In genomic region chr12:8916378-8916777, GRCm38 (mm10) we compare ENCODE assay signal across 8 mouse cellular contexts. TPM values are rescaled to one million over a fixed set of nuclear protein-coding genes. Genes with fewer than 3 reads are reported as not detected.
DNase-seq lines count a peak whose midpoint lies in the region; ATAC-seq and TF ChIP-seq lines count a peak whose summit lies in the region.

No protein-coding gene starts in this region.

- no peak overlapping the region for H3K9ac ChIP-seq in heart, adult 2 months (ENCODE audit: low read depth, low read length)
- peak overlapping the region; percentile 14 for H3K9ac ChIP-seq in kidney, embryonic 16.5 days (replicated peaks; ENCODE audit: low read length)

- no peak for TF ChIP-seq EP300 in heart, adult 2 months (IDR thresholded peaks at IDR 0.05; ENCODE audit: insufficient read depth, low read depth, low read length)

- H3K36me3 ChIP-seq in heart, adult 2 months (ENCODE audit: control insufficient read depth, insufficient read depth, low read length), result no peaks in the 10 kb centered on the region
- H3K36me3 ChIP-seq in kidney, embryonic 16.5 days (ENCODE audit: insufficient read depth, low read length), result no peaks in the 10 kb centered on the region

- no peaks in the 10 kb centered on the region for H3K9me3 ChIP-seq in kidney, embryonic 16.5 days (ENCODE audit: low read length)

- peaks cover 5% of the 10 kb centered on the region for H3K4me1 ChIP-seq in heart, adult 2 months (ENCODE audit: control insufficient read depth, insufficient read depth, low read length)
- peaks cover 52% of the 10 kb centered on the region for H3K4me1 ChIP-seq in kidney, embryonic 16.5 days (ENCODE audit: insufficient read depth, low read length)

- no peak for ATAC-seq in kidney, embryonic 16.5 days (ENCODE audit: low FRiP score, low TSS enrichment)
- no peak for ATAC-seq in activated CD4-positive, CD25-positive, alpha-beta regulatory T cell, adult 4 months

- H3K27me3 ChIP-seq in heart, adult 2 months (ENCODE audit: control insufficient read depth, insufficient read depth, low read length), result no peaks in the 10 kb centered on the region
- H3K27me3 ChIP-seq in kidney, embryonic 16.5 days (ENCODE audit: insufficient read depth, low read length), result no peaks in the 10 kb centered on the region

- TF ChIP-seq CTCF in heart, adult 2 months (IDR thresholded peaks at IDR 0.05), result no peak

- DNase-seq in lung, adult 18-20 months, result peak; percentile 58 to 69
- no peak for DNase-seq in lung, postnatal 36 days
- peak; percentile 53 to 68 for DNase-seq in cerebellum, postnatal 14 days
- peak; percentile 66 to 69 for DNase-seq in heart, adult 2 months
- DNase-seq in neural tube, embryonic 10.5 days (ENCODE audit: extremely low spot score, low spot score), result peak; percentile 35
- no peak for DNase-seq in spleen, postnatal 4 days (ENCODE audit: low spot score in 2 of 2)

- H3K27ac ChIP-seq in heart, adult 2 months, result no peak overlapping the region; the same call in 1 of the 2 replicates
- H3K27ac ChIP-seq in kidney, embryonic 16.5 days (ENCODE audit: low read length), result peak overlapping the region; percentile 78

- H3K4me2 ChIP-seq in kidney, embryonic 16.5 days (replicated peaks; ENCODE audit: low read depth, low read length), result no peak overlapping the region

- no peaks in the 10 kb centered on the region for H3K79me2 ChIP-seq in heart, adult 2 months (replicated peaks; ENCODE audit: control insufficient read depth, insufficient read depth, low read length)

- WGBS in heart, adult 2 months, result 46% methylated on average over 5 of the region's 5 CpGs
- WGBS in kidney, embryonic 16.5 days, result 53% methylated on average over 5 of the region's 5 CpGs

- no peak for TF ChIP-seq POLR2A in heart, adult 2 months (IDR thresholded peaks at IDR 0.05; ENCODE audit: insufficient read depth, low read depth, low read length)

- intact Hi-C loops in heart, adult 2 months (cut with DNase I), result no loop called here

- no peak overlapping the region for H3K4me3 ChIP-seq in heart, adult 2 months
- H3K4me3 ChIP-seq in kidney, embryonic 16.5 days (ENCODE audit: low read length), result no peak overlapping the region

RNA-seq across cellular contexts. Expression of gene Laptm4a, which starts 5.1 kb away (rescaled TPM):
- total RNA-seq in heart, adult 2 months (2021), result 100 to 1,000 TPM; 366 to 372 TPM
- 314 and 519 TPM in 2 replicates for polyA plus RNA-seq in heart, adult 2 months (2012; rRNA removed)
- 327 and 343 TPM in 2 replicates for polyA plus RNA-seq in kidney, embryonic 16.5 days (2015; fragmentation: Nextera tagmentation; extraction: Ambion mirVana)
- polyA plus RNA-seq in activated CD4-positive, CD25-positive, alpha-beta regulatory T cell, adult 4 months (2017; shearing (Covaris generic)), result 100 to 1,000 TPM; 114 to 152 TPM

RNA-seq across cellular contexts. Expression of gene Matn3, which starts 31.4 kb away (rescaled TPM):
- total RNA-seq in heart, adult 2 months (2021), result not detected
- not detected in 2 replicates for polyA plus RNA-seq in heart, adult 2 months (2012; rRNA removed)
- polyA plus RNA-seq in kidney, embryonic 16.5 days (2015; fragmentation: Nextera tagmentation; extraction: Ambion mirVana), result 0.53 and 0.57 TPM in 2 replicates
- not detected for polyA plus RNA-seq in activated CD4-positive, CD25-positive, alpha-beta regulatory T cell, adult 4 months (2017; shearing (Covaris generic))

RNA-seq across cellular contexts. Expression of gene Wdr35, which starts 57.3 kb away (rescaled TPM):
- 1 to 10 TPM; 9.0 to 9.5 TPM for total RNA-seq in heart, adult 2 months (2021)
- 3.4 and 5.9 TPM in 2 replicates for polyA plus RNA-seq in heart, adult 2 months (2012; rRNA removed)
- 21.0 and 22.3 TPM in 2 replicates for polyA plus RNA-seq in kidney, embryonic 16.5 days (2015; fragmentation: Nextera tagmentation; extraction: Ambion mirVana)
- 1 to 10 TPM; 3.0 to 3.4 TPM for polyA plus RNA-seq in activated CD4-positive, CD25-positive, alpha-beta regulatory T cell, adult 4 months (2017; shearing (Covaris generic))

Comparison
In these comparisons a context has a peak if more than half of its experiments do, and no peak if none do; other contexts are left out.
1. DNase-seq: peak in lung, adult 18-20 months (2 of 2), cerebellum, postnatal 14 days (2 of 2), heart, adult 2 months (2 of 2) and neural tube, embryonic 10.5 days (single experiment); none in lung, postnatal 36 days (single experiment) and spleen, postnatal 4 days (0 of 2).